Mouse (Mus musculus) kidney, embryonic 16.5 days (tissue): Measurements from ENCODE around the gene Atg4d. TPM values are rescaled to one million over a fixed set of nuclear protein-coding genes. Genes with fewer than 3 reads are reported as not detected.

Source experiments
- ATAC-seq: fragments of 200-750 bp; cut with Nextera tagmentation; 2 replicates; pipeline ENCODE4 v1.8.0; 2017; ENCODE audit warnings: moderate TSS enrichment; ENCODE audit not compliant: low FRiP score, low TSS enrichment
- H3K27ac ChIP-seq: fragments of 300-500 bp; sonication (generic); 2 replicates; pipeline ENCODE4 v1.5.1; 2014; ENCODE audit warnings: low read length
- H3K27me3 ChIP-seq: fragments of 300-500 bp; sonication (generic); 2 replicates; pipeline ENCODE4 v1.6.1; 2014; ENCODE audit warnings: low read length, control low read depth, mixed read lengths; ENCODE audit not compliant: insufficient read depth
- H3K36me3 ChIP-seq: fragments of 300-500 bp; sonication (generic); 2 replicates; pipeline ENCODE4 v1.6.1; 2014; ENCODE audit warnings: low read length, control low read depth, mixed read lengths; ENCODE audit not compliant: insufficient read depth
- H3K4me1 ChIP-seq: fragments of 300-500 bp; sonication (generic); 2 replicates; pipeline ENCODE4 v1.6.1; 2014; ENCODE audit warnings: low read length, control low read depth, mixed read lengths; ENCODE audit not compliant: insufficient read depth
- H3K4me2 ChIP-seq: fragments of 300-500 bp; sonication (generic); replicated peaks from 2 replicates; pipeline ENCODE4 v1.6.1; 2014; ENCODE audit warnings: low read depth, low read length
- H3K4me3 ChIP-seq: fragments of 300-500 bp; sonication (generic); 2 replicates; pipeline ENCODE4 v1.5.1; 2014; ENCODE audit warnings: mild to moderate bottlenecking, low read length
- H3K9ac ChIP-seq: fragments of 300-500 bp; sonication (generic); replicated peaks from 2 replicates; pipeline ENCODE4 v1.6.1; 2014; ENCODE audit warnings: low read length
- H3K9me3 ChIP-seq: fragments of 300-500 bp; sonication (generic); 2 replicates; pipeline ENCODE4 v1.6.1; 2016; ENCODE audit warnings: low read length, control low read depth
- WGBS: fragments of 180-500 bp; shearing (Covaris S2); extraction: QIAGEN DNeasy Blood & Tissue Kit; methylation state at CpG from one replicate; pipeline ENCODE4 v1.1.7; 2014; 5-methylcytosine and 5-hydroxymethylcytosine counted together
- polyA plus RNA-seq: library from polyadenylated mRNA; unstranded; fragments of >200 nt; fragmentation: Nextera tagmentation; extraction: Ambion mirVana; gene quantifications from 2 replicates; pipeline ENCODE4 v1.2.1, GENCODE M21; 2015

Gene Atg4d
- polyA plus RNA-seq, 1 experiment from 2014 or later, result 64.1 TPM

DNA sequence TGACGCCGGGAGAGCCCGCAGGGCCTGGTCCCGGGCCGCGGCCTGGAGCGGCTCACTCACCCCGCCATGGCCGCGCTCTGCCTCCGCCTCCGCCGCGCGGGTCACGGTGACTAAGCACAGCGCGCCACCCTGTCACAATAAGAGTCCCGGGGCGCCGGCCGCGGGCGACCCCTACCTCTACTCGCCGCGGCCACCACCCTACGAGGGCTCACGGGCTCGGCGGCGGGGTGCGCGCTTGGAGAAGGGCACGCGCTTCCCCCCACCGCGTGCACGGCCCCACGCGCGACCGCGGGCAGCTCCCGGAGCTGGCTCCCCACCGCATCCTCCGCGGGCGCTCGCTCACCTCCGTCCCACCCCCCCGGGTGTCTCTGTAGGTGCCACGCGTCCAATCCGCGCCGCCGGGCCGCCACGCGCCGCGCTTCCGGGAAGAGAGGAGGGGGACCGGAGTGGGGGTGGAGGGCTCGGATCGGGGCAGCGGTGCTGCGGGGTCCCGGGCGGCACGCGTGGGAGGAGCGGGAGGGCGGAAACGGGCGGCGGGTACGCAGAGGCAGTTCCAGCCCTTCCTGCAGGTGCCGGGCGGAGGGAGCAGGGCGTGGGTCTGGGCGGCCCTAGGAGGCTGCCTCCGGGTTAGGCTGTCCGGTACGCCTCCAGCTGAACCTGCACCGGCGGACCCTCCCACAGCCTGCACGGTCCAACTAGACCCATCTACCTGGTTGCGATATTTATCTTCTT lies 26.2 kb upstream of the Atg4d start, which contains the start of gene Keap1:
Gene Keap1 (minus strand): TSS at position 629 of the 732 bp plus-strand sequence.
- H3K9ac ChIP-seq, result peak within 1 kb of the TSS; percentile 93
- peak within 1 kb of the TSS; percentile 72 for H3K4me2 ChIP-seq
- peak; percentile 90 for ATAC-seq
- H3K4me1 ChIP-seq, result peaks cover 20% of the 10 kb centered on the region
- no peaks in the 10 kb centered on the region for H3K9me3 ChIP-seq
- H3K27ac ChIP-seq, result peak within 1 kb of the TSS; percentile 91
- H3K27me3 ChIP-seq, result peaks cover 14% of the 10 kb centered on the region
- peaks cover 16% of the 10 kb centered on the region for H3K36me3 ChIP-seq
- WGBS, result under 1% methylated on average over 63 of the region's 90 CpGs
- H3K4me3 ChIP-seq, result peak within 1 kb of the TSS; percentile 84

GRCm38 (mm10) chr9:21239465-21239848 lies 25.6 kb upstream of the Atg4d start:
- peak overlapping the region; percentile 72 for H3K4me2 ChIP-seq
- peak overlapping the region; percentile 84 for H3K4me3 ChIP-seq
- H3K9ac ChIP-seq, result peak overlapping the region; percentile 93
- no peak for ATAC-seq
- H3K27me3 ChIP-seq, result peaks cover 20% of the 10 kb centered on the region
- H3K4me1 ChIP-seq, result peaks cover 25% of the 10 kb centered on the region
- no peaks in the 10 kb centered on the region for H3K9me3 ChIP-seq
- 34% methylated on average over 4 of the region's 4 CpGs for WGBS
- H3K36me3 ChIP-seq, result peaks cover 10% of the 10 kb centered on the region
- peak overlapping the region; percentile 91; the same call in 1 of the 2 replicates for H3K27ac ChIP-seq

DNA sequence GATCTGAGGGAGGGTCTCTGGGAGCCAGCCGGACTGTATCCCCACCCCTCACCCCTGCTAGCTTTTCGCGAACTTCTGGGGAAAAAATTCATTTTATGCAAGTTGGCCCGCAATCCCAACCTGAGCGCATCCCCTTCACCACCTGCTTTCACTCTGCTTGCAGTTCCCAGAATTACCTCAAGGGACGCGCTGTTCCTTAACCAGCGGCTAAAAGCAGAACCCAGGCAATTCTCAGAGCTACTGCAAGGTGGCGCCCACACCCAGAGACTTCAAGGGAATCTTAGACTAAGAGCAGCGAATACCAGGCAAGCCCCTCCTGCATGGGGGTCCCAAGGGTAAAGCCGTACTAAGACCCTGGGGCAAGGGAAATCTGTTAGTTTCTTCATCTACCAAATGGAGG lies 23.8 kb upstream of the Atg4d start:
- no peak overlapping the region for H3K9ac ChIP-seq
- H3K27me3 ChIP-seq, result peaks cover 38% of the 10 kb centered on the region
- H3K36me3 ChIP-seq, result no peaks in the 10 kb centered on the region
- no peaks in the 10 kb centered on the region for H3K9me3 ChIP-seq
- 5% methylated on average over 11 of the region's 11 CpGs for WGBS
- no peak overlapping the region for H3K4me2 ChIP-seq
- H3K4me1 ChIP-seq, result peaks cover 32% of the 10 kb centered on the region
- ATAC-seq, result no peak
- H3K4me3 ChIP-seq, result no peak overlapping the region
- no peak overlapping the region for H3K27ac ChIP-seq

DNA sequence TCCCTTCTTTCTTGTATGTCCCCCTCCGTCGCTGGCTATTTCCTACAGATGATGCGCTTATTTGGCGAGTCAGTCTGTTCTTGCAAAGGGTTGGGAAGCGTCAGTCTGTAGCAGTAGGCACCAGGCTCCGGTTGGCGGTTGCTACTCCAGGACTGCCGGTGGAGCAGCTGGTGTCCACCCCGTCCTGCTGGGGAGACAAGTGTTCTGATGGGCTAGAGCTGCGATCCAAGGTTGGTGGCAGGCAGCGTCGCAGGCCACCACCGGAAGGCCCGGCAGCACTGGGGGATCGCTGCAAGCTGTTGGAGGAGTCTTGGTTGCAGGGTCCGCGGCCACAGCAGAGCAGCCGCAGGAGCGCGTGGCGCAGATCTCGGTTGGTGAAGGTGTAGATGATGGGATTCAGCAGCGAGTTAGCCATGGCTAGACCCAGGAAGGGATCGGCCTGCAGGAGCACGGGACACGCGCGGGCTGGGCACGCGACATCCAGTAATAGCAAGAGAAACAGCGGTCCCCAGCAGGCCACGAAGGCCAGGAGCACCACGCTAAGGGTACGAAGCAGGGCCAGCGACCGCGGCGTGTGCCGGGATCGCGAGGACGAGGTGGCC lies 21.2 kb upstream of the Atg4d start:
- ATAC-seq, result 0 out of 2 replicates have a peak, but pooled peaks have one; percentile 1
- Histone ChIP-seq H3K9ac (peak overlapping the region; percentile 54; the same call in 1 of the 2 replicates), H3K4me2 (peak overlapping the region; percentile 82), H3K4me1 (peaks cover 29% of the 10 kb centered on the region), H3K36me3 (no peaks in the 10 kb centered on the region), H3K4me3 (peak overlapping the region; percentile 53), H3K27ac (no peak overlapping the region), H3K27me3 (peaks cover 60% of the 10 kb centered on the region), H3K9me3 (no peaks in the 10 kb centered on the region)
- 7% methylated on average over 42 of the region's 42 CpGs for WGBS

- Histone ChIP-seq H3K9me3 (no peaks in the 10 kb centered on the region), H3K36me3 (no peaks in the 10 kb centered on the region), H3K27ac (no peak overlapping the region), H3K4me1 (peaks cover 26% of the 10 kb centered on the region), H3K4me2 (peak overlapping the region; percentile 82), H3K4me3 (peak overlapping the region; percentile 53), H3K27me3 (peaks cover 67% of the 10 kb centered on the region), H3K9ac (peak overlapping the region; percentile 54)
- peak; percentile 33; the same call in 1 of the 2 replicates for ATAC-seq
- under 1% methylated on average over 72 of the region's 72 CpGs for WGBS
Observed at GRCm38 (mm10) chr9:21244428-21245112, 20.5 kb upstream of the Atg4d start.

GRCm38 (mm10) chr9:21245113-21245487 lies 20.0 kb upstream of the Atg4d start:
- Histone ChIP-seq H3K27me3 (peaks cover 72% of the 10 kb centered on the region), H3K4me1 (peaks cover 26% of the 10 kb centered on the region), H3K36me3 (no peaks in the 10 kb centered on the region), H3K4me3 (peak overlapping the region; percentile 53), H3K27ac (no peak overlapping the region), H3K4me2 (peak overlapping the region; percentile 82), H3K9me3 (no peaks in the 10 kb centered on the region), H3K9ac (peak overlapping the region; percentile 54)
- WGBS, result 2% methylated on average over 16 of the region's 16 CpGs
- ATAC-seq, result no peak

- no peak overlapping the region for H3K4me2 ChIP-seq
- 84% methylated on average over 1 of the region's 1 CpGs for WGBS
- H3K9me3 ChIP-seq, result no peaks in the 10 kb centered on the region
- no peaks in the 10 kb centered on the region for H3K36me3 ChIP-seq
- H3K27me3 ChIP-seq, result peaks cover 84% of the 10 kb centered on the region
- ATAC-seq, result no peak
- no peak overlapping the region for H3K4me3 ChIP-seq
- H3K4me1 ChIP-seq, result peaks cover 24% of the 10 kb centered on the region
- H3K9ac ChIP-seq, result no peak overlapping the region
- H3K27ac ChIP-seq, result no peak overlapping the region
Observed at GRCm38 (mm10) chr9:21246342-21246741, 18.8 kb upstream of the Atg4d start.

DNA sequence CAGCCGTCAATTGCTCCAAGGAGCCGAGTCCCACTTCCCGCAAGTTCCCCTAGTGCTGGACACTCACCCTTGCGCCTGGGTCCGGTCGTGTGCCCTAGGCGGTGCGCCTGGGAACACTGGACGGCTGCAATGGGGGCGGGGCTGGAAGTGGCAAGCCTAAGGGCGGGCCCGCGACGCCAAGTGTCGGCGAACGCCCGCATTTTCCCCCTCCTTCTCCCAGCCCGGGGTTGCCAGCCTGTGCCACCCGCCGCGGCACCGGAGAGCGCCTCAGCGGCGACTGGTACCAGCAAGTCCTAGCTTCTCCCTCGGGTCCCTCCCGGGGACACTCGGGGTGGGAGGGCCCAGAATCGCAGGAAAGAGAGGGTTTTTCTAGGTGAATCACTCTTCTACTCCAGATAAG lies 16.8 kb upstream of the Atg4d start, which contains the start of gene S1pr5:
Gene S1pr5 (minus strand): TSS at position 118 of the 400 bp plus-strand sequence.
- Histone ChIP-seq H3K9me3 (no peaks in the 10 kb centered on the region), H3K27ac (no peak within 1 kb of the TSS), H3K4me1 (peaks cover 24% of the 10 kb centered on the region), H3K4me3 (peak within 1 kb of the TSS; percentile 33), H3K27me3 (peaks cover 77% of the 10 kb centered on the region), H3K9ac (peak within 1 kb of the TSS; percentile 34; the same call in 1 of the 2 replicates), H3K36me3 (no peaks in the 10 kb centered on the region), H3K4me2 (peak within 1 kb of the TSS; percentile 48)
- ATAC-seq, result no peak
- under 1% methylated on average over 30 of the region's 30 CpGs for WGBS

DNA sequence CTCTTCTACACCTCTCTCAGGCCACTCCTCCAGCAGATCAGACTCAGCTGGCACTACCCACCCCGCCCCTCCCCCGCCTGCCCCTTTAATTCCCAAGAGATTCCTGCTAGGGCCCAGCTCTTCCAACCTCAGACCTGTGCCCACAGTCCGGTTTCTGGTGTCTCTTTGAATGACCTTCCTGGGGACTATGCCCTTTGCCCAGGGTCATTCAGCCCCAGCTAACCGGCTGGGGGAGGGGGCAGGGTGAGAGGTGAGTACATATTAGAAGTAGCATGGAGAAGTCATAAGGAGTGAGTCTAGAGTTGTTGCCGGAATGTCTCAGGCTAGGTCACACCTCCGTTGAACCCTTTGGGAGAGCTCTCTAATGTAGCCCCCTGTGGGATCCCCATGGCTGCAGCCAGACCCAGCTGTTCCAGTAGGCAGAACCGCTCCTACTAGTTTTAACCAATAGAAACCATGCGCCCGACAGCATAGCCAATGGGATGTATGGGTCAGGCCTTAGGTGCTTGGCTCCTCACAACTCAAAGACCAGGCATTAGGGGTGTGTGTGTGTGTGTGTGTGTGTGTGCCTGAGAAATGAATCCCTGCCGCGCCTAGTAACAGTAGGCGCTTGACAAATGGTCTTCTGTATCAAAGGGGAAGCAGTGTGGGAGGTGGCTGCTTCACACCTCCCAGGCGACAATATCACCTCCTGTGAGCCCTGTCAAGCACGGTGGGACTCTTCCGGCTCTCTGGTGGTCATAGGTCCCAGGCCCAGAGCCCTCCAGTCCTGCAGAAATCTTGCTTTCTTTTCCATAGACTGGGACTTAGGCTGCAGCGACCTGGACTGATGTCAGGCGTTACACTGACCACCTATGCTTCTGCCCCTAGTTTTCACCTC lies 15.2 kb upstream of the Atg4d start:
- Histone ChIP-seq H3K4me2 (no peak overlapping the region), H3K4me3 (no peak overlapping the region), H3K9ac (no peak overlapping the region), H3K4me1 (peaks cover 15% of the 10 kb centered on the region), H3K36me3 (no peaks in the 10 kb centered on the region), H3K9me3 (no peaks in the 10 kb centered on the region), H3K27ac (no peak overlapping the region), H3K27me3 (peaks cover 62% of the 10 kb centered on the region)
- 19% methylated on average over 17 of the region's 17 CpGs for WGBS
- 0 out of 2 replicates have a peak, but pooled peaks have one; percentile 8 for ATAC-seq
